Mouse (Mus musculus) kidney, adult 2 months (tissue): ENCODE measurements around the gene Hoxb8.

Experiments
- CTCF ChIP-seq: fragments of 200-500 bp; conservative IDR thresholded peaks from 2 replicates; pipeline ENCODE4 v1.5.1; 2011; ENCODE audit warnings: low read depth, mild to moderate bottlenecking, control low read depth, low read length, moderate library complexity, mixed read lengths; ENCODE audit not compliant: insufficient read depth, insufficient read length
- POLR2A ChIP-seq: fragments of 200-500 bp; IDR thresholded peaks from one replicate; pipeline ENCODE4 v1.6.1; 2011; ENCODE audit warnings: low read depth, low read length, control low read depth

DNA sequence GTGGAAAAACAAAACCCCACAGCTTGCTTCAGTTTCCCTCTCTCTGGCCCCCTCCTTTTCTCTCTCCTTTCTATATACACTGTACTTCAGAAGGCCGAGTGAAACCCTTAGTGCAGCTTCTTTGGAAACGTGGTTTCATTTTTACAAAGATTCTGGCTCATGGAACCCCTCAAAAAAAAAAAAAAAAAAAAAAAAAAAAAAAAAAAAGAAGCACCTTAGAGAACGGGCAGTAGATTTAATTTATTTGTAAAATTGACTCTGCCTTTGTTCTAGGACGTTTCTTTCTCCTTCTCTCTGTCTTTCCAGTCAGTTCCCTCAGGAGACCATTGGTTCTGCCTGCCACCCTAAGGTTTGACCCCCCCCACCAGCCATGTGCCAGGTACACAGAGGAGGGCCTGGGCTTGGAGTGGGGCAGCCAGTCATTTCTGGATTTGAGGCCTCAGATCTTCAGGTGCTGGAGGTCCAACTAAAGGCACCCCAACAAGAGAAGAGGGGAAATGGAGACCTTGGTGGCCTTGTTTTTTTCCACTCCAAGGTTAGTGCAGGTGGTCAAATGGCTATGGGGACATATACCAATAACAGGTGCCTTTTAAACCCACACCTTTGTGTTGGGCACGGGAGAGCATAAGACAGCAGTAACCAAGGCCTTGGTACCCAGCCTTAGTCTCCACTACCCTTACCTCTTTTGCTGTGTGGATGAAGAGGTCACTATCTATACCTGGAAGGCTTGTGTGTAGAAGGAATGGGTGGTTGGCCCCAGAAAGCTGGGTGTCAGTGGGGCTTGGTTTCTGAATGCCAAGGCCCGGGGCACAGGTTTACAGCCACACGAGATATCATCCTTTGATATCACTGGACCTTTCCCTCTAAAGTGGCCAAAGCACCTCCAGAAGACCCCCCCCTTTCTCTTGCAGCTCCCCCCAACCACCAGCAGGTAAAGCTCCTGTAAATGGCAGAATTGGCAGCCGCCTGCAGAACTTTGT, 1.0 kb upstream of the Hoxb8 start:
- TF ChIP-seq CTCF (no peak), POLR2A (no peak)
